Mouse (Mus musculus) CH12.LX (cell line): Measurements from ENCODE around the gene Fzd2.

Experiments
- CHD2 ChIP-seq: IDR thresholded peaks from 2 replicates; pipeline ENCODE4 v1.6.1; 2011; ENCODE audit warnings: low read length, improper control_type of control experiment
- EP300 ChIP-seq: IDR thresholded peaks from 2 replicates; pipeline ENCODE4 v1.6.1; 2011; ENCODE audit warnings: low read length, improper control_type of control experiment
- JUN ChIP-seq: IDR thresholded peaks from 2 replicates; pipeline ENCODE4 v1.6.1; 2011; ENCODE audit warnings: low read depth, mild to moderate bottlenecking, low read length, improper control_type of control experiment, moderate library complexity; ENCODE audit not compliant: insufficient read depth
- MAX ChIP-seq: IDR thresholded peaks from 2 replicates; pipeline ENCODE4 v1.6.1; 2011; ENCODE audit warnings: low read length, improper control_type of control experiment
- MEF2A ChIP-seq: IDR thresholded peaks from 2 replicates; pipeline ENCODE4 v1.6.1; 2014; ENCODE audit warnings: low read depth, mild to moderate bottlenecking, inconsistent platforms, low read length, improper control_type of control experiment, borderline replicate concordance
- MYC ChIP-seq: IDR thresholded peaks from 2 replicates; pipeline ENCODE4 v1.6.1; 2011; ENCODE audit warnings: low read depth, mild to moderate bottlenecking, improper control_type of control experiment, low read length
- POLR2A ChIP-seq: IDR thresholded peaks from 2 replicates; pipeline ENCODE4 v1.6.1; 2011; ENCODE audit warnings: low read depth, mild to moderate bottlenecking, improper control_type of control experiment, low read length
- SIN3A ChIP-seq: IDR thresholded peaks from 2 replicates; pipeline ENCODE4 v1.6.1; 2012; ENCODE audit warnings: low read length, improper control_type of control experiment, inconsistent platforms
- TCF12 ChIP-seq: IDR thresholded peaks from 2 replicates; pipeline ENCODE4 v1.6.1; 2014; ENCODE audit warnings: low read depth, mild to moderate bottlenecking, inconsistent platforms, low read length, improper control_type of control experiment
- ZNF384 ChIP-seq: IDR thresholded peaks from 2 replicates; pipeline ENCODE4 v1.6.1; 2012; ENCODE audit warnings: low read depth, low read length, improper control_type of control experiment, inconsistent platforms

GRCm38 (mm10) chr11:102646226-102646625 lies 42.0 kb downstream of the Fzd2 start:
- no peak for TF ChIP-seq CHD2
- TF ChIP-seq MAX: no peak
- TF ChIP-seq TCF12: no peak
- TF ChIP-seq MEF2A: no peak
- no peak for TF ChIP-seq MYC
- no peak for TF ChIP-seq ZNF384
- no peak for TF ChIP-seq POLR2A
- TF ChIP-seq SIN3A: no peak
- TF ChIP-seq EP300: no peak
- no peak for TF ChIP-seq JUN
